Mouse (Mus musculus): Measurements from ENCODE around the gene Ssr3.

Ssr3 gene

GRCm38 (mm10) chr3:65373594-65374182, 18.7 kb downstream of the Ssr3 start:
- DNase-seq (ENCODE audit: low spot score): no peak

GRCm38 (mm10) chr3:65372552-65372951, 19.9 kb downstream of the Ssr3 start:
- DNase-seq (ENCODE audit: low spot score): no peak

GRCm38 (mm10) chr3:65367944-65368343, 24.5 kb downstream of the Ssr3 start:
- DNase-seq (ENCODE audit: low spot score): no peak

GRCm38 (mm10) chr3:65365921-65366710, 26.3 kb downstream of the Ssr3 start:
- no peak for DNase-seq (ENCODE audit: low spot score)

GRCm38 (mm10) chr3:65365184-65365583, 27.2 kb downstream of the Ssr3 start:
- peak; percentile 32 for DNase-seq (ENCODE audit: low spot score)

GRCm38 (mm10) chr3:65363438-65363837, 29.0 kb downstream of the Ssr3 start:
- no peak for DNase-seq (ENCODE audit: low spot score)

- peak; percentile 26 for DNase-seq (ENCODE audit: low spot score)
Observed at GRCm38 (mm10) chr3:65360163-65360969, 32.1 kb downstream of the Ssr3 start.

GRCm38 (mm10) chr3:65358841-65359240, 33.6 kb downstream of the Ssr3 start:
- no peak for DNase-seq (ENCODE audit: low spot score)

GRCm38 (mm10) chr3:65358275-65358674, 34.1 kb downstream of the Ssr3 start:
- DNase-seq (ENCODE audit: low spot score): no peak

- DNase-seq (ENCODE audit: low spot score): no peak
Observed at GRCm38 (mm10) chr3:65355479-65355878, 36.9 kb downstream of the Ssr3 start.

GRCm38 (mm10) chr3:65353263-65354037, 39.0 kb downstream of the Ssr3 start:
- no peak for DNase-seq (ENCODE audit: low spot score)

- no peak for DNase-seq (ENCODE audit: low spot score)
Observed at GRCm38 (mm10) chr3:65352278-65353127, 39.9 kb downstream of the Ssr3 start.

- DNase-seq (ENCODE audit: low spot score): no peak
Observed at GRCm38 (mm10) chr3:65346176-65346575, 46.2 kb downstream of the Ssr3 start.

- DNase-seq (ENCODE audit: low spot score): no peak
Observed at GRCm38 (mm10) chr3:65340173-65340951, 52.1 kb downstream of the Ssr3 start.

- peak; percentile 17 for DNase-seq (ENCODE audit: low spot score)
Observed at GRCm38 (mm10) chr3:65337835-65338464, 54.5 kb downstream of the Ssr3 start.

Measured in embryo, embryonic 10 days (tissue).